In the genomic region with DNA sequence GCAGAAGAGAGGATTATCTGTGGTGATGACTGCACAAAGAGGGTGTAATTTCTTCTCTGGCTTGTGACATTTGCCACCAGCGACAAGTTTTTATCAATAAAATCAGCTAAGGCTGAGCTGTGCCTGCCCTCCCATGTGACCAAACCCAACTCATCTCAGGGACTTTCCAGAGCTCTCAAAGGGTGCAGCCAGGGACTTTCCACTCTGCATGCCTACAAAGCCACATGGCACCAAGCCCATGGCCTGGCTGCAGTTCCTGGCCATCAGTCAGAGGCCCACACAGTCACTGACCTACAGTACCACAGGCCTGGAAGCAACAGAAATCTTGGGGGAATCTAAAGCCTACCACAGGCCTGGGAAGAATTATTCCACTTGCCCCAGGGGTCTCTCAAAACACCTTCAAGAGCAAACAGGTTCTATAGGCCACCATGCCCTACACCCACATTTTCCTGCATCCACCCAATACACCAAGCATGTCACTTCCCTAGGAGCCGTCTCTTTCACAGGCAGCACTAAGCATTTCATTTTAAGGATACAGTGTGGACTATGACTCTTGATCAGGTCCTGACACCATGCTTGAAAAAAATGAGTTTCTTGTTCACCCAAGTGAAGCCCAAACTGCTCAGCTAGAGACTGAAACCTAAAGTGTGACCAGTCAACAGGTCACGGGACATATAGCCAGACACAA, we compare ENCODE assay signal across 8 mouse cellular contexts. TPM values are rescaled to one million over a fixed set of nuclear protein-coding genes. Genes with fewer than 3 reads are reported as not detected.
A peak's percentile ranks its signal among the peaks of the same experiment; 100 is the strongest.
DNase-seq lines count a peak whose midpoint lies in the region; ATAC-seq lines count a peak whose summit lies in the region.

No protein-coding gene starts in this region.

- peaks cover 4% of the 10 kb centered on the region for H3K4me1 ChIP-seq in heart, embryonic 16.5 days (ENCODE audit: control insufficient read depth, insufficient read depth, low read length)

- H3K4me3 ChIP-seq in heart, embryonic 16.5 days (ENCODE audit: low read length), result no peak overlapping the region

- no peak overlapping the region for H3K9ac ChIP-seq in heart, embryonic 16.5 days (ENCODE audit: low read length)

- peak; percentile 76; the same call in 1 of the 2 replicates for ATAC-seq in heart, embryonic 16.5 days (replicated peaks; ENCODE audit: extremely low read depth, insufficient read depth, low FRiP score)
- no peak for ATAC-seq in frontal cortex, adult (ENCODE audit: low TSS enrichment)

- peak; percentile 42 for DNase-seq in left cerebral cortex, adult 11 months (ENCODE audit: low spot score)
- DNase-seq in left cerebral cortex, adult 8-10 months (ENCODE audit: low spot score in 2 of 2), result no peak
- peak; percentile 84 for DNase-seq in MN1 (ENCODE audit: low spot score)
- peak; percentile 85 to 87 for DNase-seq in cerebellum, adult 18-20 months
- peak; percentile 80 for DNase-seq in lung, postnatal 10 days
- DNase-seq in testis, postnatal 14 days (ENCODE audit: low spot score), result peak; percentile 33

- peaks cover 28% of the 10 kb centered on the region for H3K36me3 ChIP-seq in heart, embryonic 16.5 days (ENCODE audit: control insufficient read depth, insufficient read depth)

- no peaks in the 10 kb centered on the region for H3K9me3 ChIP-seq in heart, embryonic 16.5 days (replicated peaks; ENCODE audit: control insufficient read depth, low read length)

- H3K27me3 ChIP-seq in heart, embryonic 16.5 days (ENCODE audit: control insufficient read depth, insufficient read depth, low read length), result no peaks in the 10 kb centered on the region

- no peak overlapping the region for H3K4me2 ChIP-seq in heart, embryonic 16.5 days (ENCODE audit: low read depth, low read length)

- WGBS in heart, embryonic 16.5 days, result 68% methylated on average over 3 of the region's 3 CpGs

- peak overlapping the region; percentile 70 for H3K27ac ChIP-seq in heart, embryonic 16.5 days (ENCODE audit: low read length)

RNA-seq across cellular contexts. Expression of gene Traf2, which starts 12.4 kb away (rescaled TPM):
- total RNA-seq in left cerebral cortex, adult 8-10 months (2022), result 10 to 100 TPM; 10.3 to 11.9 (median 10.4) TPM
- polyA plus RNA-seq in heart, embryonic 16.5 days (2015; fragmentation: Nextera tagmentation; extraction: Ambion mirVana), result 27.0 and 27.3 TPM in 2 replicates

RNA-seq across cellular contexts. Expression of gene Edf1, which starts 23.3 kb away (rescaled TPM):
- total RNA-seq in left cerebral cortex, adult 8-10 months (2022), result 100 to 1,000 TPM; 123 to 209 (median 170) TPM
- 288 and 303 TPM in 2 replicates for polyA plus RNA-seq in heart, embryonic 16.5 days (2015; fragmentation: Nextera tagmentation; extraction: Ambion mirVana)

RNA-seq across cellular contexts. Expression of gene C8g, which starts 32.8 kb away (rescaled TPM):
- 1 to 10 TPM in 3 of 4 experiments, under 1 TPM in 1; 0.86 to 1.9 (median 1.6) TPM for total RNA-seq in left cerebral cortex, adult 8-10 months (2022)
- polyA plus RNA-seq in heart, embryonic 16.5 days (2015; fragmentation: Nextera tagmentation; extraction: Ambion mirVana), result 3.9 and 4.3 TPM in 2 replicates

RNA-seq across cellular contexts. Expression of gene Fbxw5, which starts 33.8 kb away (rescaled TPM):
- 100 to 1,000 TPM; 105 to 121 (median 113) TPM for total RNA-seq in left cerebral cortex, adult 8-10 months (2022)
- 92.1 and 97.8 TPM in 2 replicates for polyA plus RNA-seq in heart, embryonic 16.5 days (2015; fragmentation: Nextera tagmentation; extraction: Ambion mirVana)

RNA-seq across cellular contexts. Expression of gene Mamdc4, which starts 40.3 kb away (rescaled TPM):
- 1 to 10 TPM in 3 of 4 experiments, under 1 TPM in 1; 0.46 to 3.1 (median 1.7) TPM for total RNA-seq in left cerebral cortex, adult 8-10 months (2022)
- polyA plus RNA-seq in heart, embryonic 16.5 days (2015; fragmentation: Nextera tagmentation; extraction: Ambion mirVana), result 2.7 and 19.0 TPM in 2 replicates

Comparison
In these comparisons a context has a peak if more than half of its experiments do, and no peak if none do; other contexts are left out.
1. DNase-seq: peak in left cerebral cortex, adult 11 months (single experiment), MN1 (single experiment), cerebellum, adult 18-20 months (2 of 2), lung, postnatal 10 days (single experiment) and testis, postnatal 14 days (single experiment); none in left cerebral cortex, adult 8-10 months (0 of 2).